Mouse (Mus musculus) bone marrow macrophage, adult 2 months (primary cell): ENCODE measurements around the gene Tbc1d25.
A peak's percentile ranks its signal among the peaks of the same experiment; 100 is the strongest.

Experiments used
- CTCF ChIP-seq: IDR thresholded peaks from 2 replicates; pipeline ENCODE4 v1.5.1; 2012; ENCODE audit warnings: low read depth, mild to moderate bottlenecking, low read length, moderate library complexity
- POLR2A ChIP-seq: IDR thresholded peaks from 2 replicates; pipeline ENCODE4 v1.6.1; 2012; ENCODE audit warnings: mild to moderate bottlenecking, low read depth, low read length, borderline replicate concordance

DNA sequence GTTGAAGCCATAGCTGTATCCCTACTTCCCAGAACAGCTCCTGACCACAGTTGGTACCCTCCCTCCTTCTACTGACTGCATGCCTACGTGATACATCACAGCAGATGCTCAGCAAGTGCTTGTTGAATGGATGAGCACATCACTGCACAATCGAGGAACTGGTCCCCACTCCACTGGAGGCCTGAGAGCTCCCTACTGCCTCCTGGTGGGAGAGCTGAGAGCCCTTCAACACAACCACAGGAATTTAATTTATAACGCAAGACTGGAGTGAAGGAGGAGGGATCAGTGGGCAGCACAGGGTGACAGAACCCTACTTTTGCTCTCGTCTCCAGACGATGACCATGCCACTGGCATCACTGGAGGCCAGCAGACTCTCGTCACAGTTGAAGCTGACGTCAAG is 50.7 kb downstream of the Tbc1d25 start:
- TF ChIP-seq CTCF, result 0 out of 2 replicates have a peak, but pooled peaks have one; percentile 6
- no peak for TF ChIP-seq POLR2A
